Comparison of ENCODE assay signal across 9 mouse cellular contexts in genomic region chr11:107255185-107255584, GRCm38 (mm10).
DNase-seq lines count a peak whose midpoint lies in the region; ATAC-seq and TF ChIP-seq lines count a peak whose summit lies in the region.
"Had no signal": no experiment of that assay in that cellular context is flagged by ENCODE, and none has a peak within 500 bp of the region (broad histone marks: within the 10 kb centered on the region; RNA-seq: fewer than 3 reads in every experiment).

No protein-coding gene starts in this region.

- no peak for TF ChIP-seq POLR2A in heart, adult 2 months (IDR thresholded peaks at IDR 0.05; ENCODE audit: insufficient read depth, low read depth, low read length)
- no peak for TF ChIP-seq POLR2A in ES-Bruce4 (IDR thresholded peaks at IDR 0.05; ENCODE audit: insufficient read depth, low read length)

- no peak for TF ChIP-seq EP300 in heart, adult 2 months (IDR thresholded peaks at IDR 0.05; ENCODE audit: insufficient read depth, low read depth, low read length)
- TF ChIP-seq EP300 in ES-Bruce4 (IDR thresholded peaks at IDR 0.05; ENCODE audit: insufficient read depth, low read depth, low read length): no peak

- 59% methylated on average over 11 of the region's 11 CpGs for WGBS in heart, adult 2 months
- 72% methylated on average over 11 of the region's 11 CpGs for WGBS in heart, embryonic 12.5 days
- WGBS in stomach, embryonic 16.5 days: 87% methylated on average over 11 of the region's 11 CpGs
- WGBS in forebrain, embryonic 14.5 days: 80% methylated on average over 11 of the region's 11 CpGs

- H3K27ac ChIP-seq in heart, adult 2 months: peak overlapping the region; percentile 41
- H3K27ac ChIP-seq in heart, embryonic 12.5 days (ENCODE audit: poor library complexity, severe bottlenecking): no peak overlapping the region
- no peak overlapping the region for H3K27ac ChIP-seq in ES-Bruce4 (ENCODE audit: insufficient read depth, low read length)
- no peak overlapping the region for H3K27ac ChIP-seq in stomach, embryonic 16.5 days (ENCODE audit: low read length)
- H3K27ac ChIP-seq in forebrain, embryonic 14.5 days (ENCODE audit: low read depth, low read length): no peak overlapping the region
- H3K27ac ChIP-seq: limb, embryonic 13.5 days had no signal

- no peak overlapping the region for H3K4me3 ChIP-seq in heart, adult 2 months
- no peak overlapping the region for H3K4me3 ChIP-seq in heart, embryonic 12.5 days
- no peak overlapping the region for H3K4me3 ChIP-seq in ES-Bruce4 (ENCODE audit: low read depth, low read length)
- no peak overlapping the region for H3K4me3 ChIP-seq in stomach, embryonic 16.5 days (replicated peaks; ENCODE audit: low read length)
- H3K4me3 ChIP-seq in forebrain, embryonic 14.5 days (ENCODE audit: low read depth, low read length): no peak overlapping the region
- H3K4me3 ChIP-seq: limb, embryonic 13.5 days had no signal

- H3K9ac ChIP-seq in heart, adult 2 months (ENCODE audit: low read depth, low read length): no peak overlapping the region
- no peak overlapping the region for H3K9ac ChIP-seq in heart, embryonic 12.5 days
- H3K9ac ChIP-seq in ES-Bruce4 (ENCODE audit: low read depth, poor library complexity, severe bottlenecking): no peak overlapping the region
- no peak overlapping the region for H3K9ac ChIP-seq in stomach, embryonic 16.5 days (ENCODE audit: low read length)
- no peak overlapping the region for H3K9ac ChIP-seq in forebrain, embryonic 14.5 days (ENCODE audit: low read length)
- H3K9ac ChIP-seq: limb, embryonic 13.5 days had no signal

- H3K4me1 ChIP-seq in heart, adult 2 months (ENCODE audit: control insufficient read depth, insufficient read depth, low read length): peaks cover 2% of the 10 kb centered on the region; the same call in 1 of the 2 replicates
- peaks cover 7% of the 10 kb centered on the region for H3K4me1 ChIP-seq in heart, embryonic 12.5 days (replicated peaks)
- no peaks in the 10 kb centered on the region for H3K4me1 ChIP-seq in ES-Bruce4 (ENCODE audit: control insufficient read depth, insufficient read depth, low read length)
- no peaks in the 10 kb centered on the region; the same call in 1 of the 2 replicates for H3K4me1 ChIP-seq in stomach, embryonic 16.5 days (ENCODE audit: control insufficient read depth, insufficient read depth, low read length)
- H3K4me1 ChIP-seq in forebrain, embryonic 14.5 days (ENCODE audit: control insufficient read depth, insufficient read depth, low read length): no peaks in the 10 kb centered on the region

- H3K4me2 ChIP-seq in heart, embryonic 12.5 days: no peak overlapping the region
- no peak overlapping the region for H3K4me2 ChIP-seq in stomach, embryonic 16.5 days (ENCODE audit: low read depth, low read length)
- no peak overlapping the region for H3K4me2 ChIP-seq in forebrain, embryonic 14.5 days (ENCODE audit: low read length)
- H3K4me2 ChIP-seq: limb, embryonic 13.5 days had no signal

- peak; percentile 63 to 76 for DNase-seq in heart, adult 2 months
- DNase-seq in c-Kit-negative CD71-positive TER-119-positive erythroid progenitor cells, embryonic 14.5 days (ENCODE audit: low read depth, low spot score): peak; percentile 26
- peak; percentile 89 for DNase-seq in kidney, postnatal 14 days
- no peak for DNase-seq in forebrain, embryonic 14.5 days (ENCODE audit: low spot score)
- DNase-seq in cerebellum, adult 9-10 months: no peak

- no peaks in the 10 kb centered on the region for H3K36me3 ChIP-seq in heart, adult 2 months (ENCODE audit: control insufficient read depth, insufficient read depth, low read length)
- H3K36me3 ChIP-seq in heart, embryonic 12.5 days: peaks cover 13% of the 10 kb centered on the region
- H3K36me3 ChIP-seq in ES-Bruce4 (ENCODE audit: control insufficient read depth, insufficient read depth, low read length, poor library complexity, severe bottlenecking): no peaks in the 10 kb centered on the region; the same call in 1 of the 2 replicates
- no peaks in the 10 kb centered on the region for H3K36me3 ChIP-seq in stomach, embryonic 16.5 days (ENCODE audit: control insufficient read depth, insufficient read depth, low read length)
- H3K36me3 ChIP-seq in forebrain, embryonic 14.5 days (ENCODE audit: control insufficient read depth, insufficient read depth, low read length): peaks cover 15% of the 10 kb centered on the region

- no peak; the same call in 1 of the 2 replicates for ATAC-seq in heart, embryonic 12.5 days (ENCODE audit: insufficient number of reproducible peaks, low FRiP score)
- ATAC-seq in stomach, embryonic 16.5 days (ENCODE audit: insufficient read depth, low FRiP score): 0 out of 2 replicates have a peak, but pooled peaks have one; percentile 44
- ATAC-seq in forebrain, embryonic 14.5 days: no peak

- peak; percentile 69 for TF ChIP-seq CTCF in heart, adult 2 months (IDR thresholded peaks at IDR 0.05)
- TF ChIP-seq CTCF in ES-Bruce4 (IDR thresholded peaks at IDR 0.05; ENCODE audit: low read depth, low read length): peak; percentile 35

- intact Hi-C loops in heart, adult 2 months (cut with DNase I): loop anchor here (5.0 kb wide), 1 partner anchor 33 kb away; no protein-coding TSS in a partner anchor

- peaks cover 2% of the 10 kb centered on the region; the same call in 1 of the 2 replicates for H3K79me2 ChIP-seq in heart, adult 2 months (replicated peaks; ENCODE audit: control insufficient read depth, insufficient read depth, low read length)

- no peaks in the 10 kb centered on the region for H3K27me3 ChIP-seq in heart, adult 2 months (ENCODE audit: control insufficient read depth, insufficient read depth, low read length)
- no peaks in the 10 kb centered on the region for H3K27me3 ChIP-seq in heart, embryonic 12.5 days (replicated peaks)
- H3K27me3 ChIP-seq in ES-Bruce4 (ENCODE audit: control insufficient read depth, insufficient read depth, low read length, poor library complexity, severe bottlenecking): no peaks in the 10 kb centered on the region
- no peaks in the 10 kb centered on the region for H3K27me3 ChIP-seq in stomach, embryonic 16.5 days (ENCODE audit: control insufficient read depth, insufficient read depth, low read length)
- H3K27me3 ChIP-seq in forebrain, embryonic 14.5 days (replicated peaks; ENCODE audit: control insufficient read depth, insufficient read depth, low read length): no peaks in the 10 kb centered on the region
- H3K27me3 ChIP-seq: limb, embryonic 13.5 days had no signal

- H3K9me3 ChIP-seq in heart, embryonic 12.5 days (replicated peaks): 0 out of 2 replicates have a peak, but pooled peaks cover 4% of the 10 kb centered on the region
- H3K9me3 ChIP-seq in ES-Bruce4 (replicated peaks; ENCODE audit: control insufficient read depth, insufficient read depth, low read length, poor library complexity, severe bottlenecking): no peaks in the 10 kb centered on the region
- no peaks in the 10 kb centered on the region for H3K9me3 ChIP-seq in stomach, embryonic 16.5 days (replicated peaks; ENCODE audit: control insufficient read depth, low read length)
- H3K9me3 ChIP-seq in forebrain, embryonic 14.5 days (replicated peaks; ENCODE audit: control insufficient read depth, low read length): no peaks in the 10 kb centered on the region
- H3K9me3 ChIP-seq: limb, embryonic 13.5 days had no signal

Comparison
In these comparisons a context has a peak if more than half of its experiments do, and no peak if none do; other contexts are left out.
1. DNase-seq: peak in heart, adult 2 months (2 of 2), c-Kit-negative CD71-positive TER-119-positive erythroid progenitor cells, embryonic 14.5 days (single experiment) and kidney, postnatal 14 days (single experiment); none in forebrain, embryonic 14.5 days (single experiment) and cerebellum, adult 9-10 months (single experiment).